Mouse (Mus musculus) layer of hippocampus, adult 8-10 months (tissue): ENCODE measurements at regions not wholly inside any gene's neighbourhood (a gene's known extent, or its start where the extent isn't known, plus 50 kb on each side); places are given as distances from the start of the nearest gene placed in this dataset.
A peak's percentile ranks its signal among the peaks of the same experiment; 100 is the strongest.
"Not testable (repeated sequence)": the region's sequence is repeated elsewhere in the genome, so short reads cannot be mapped to it uniquely, and the experiment has no call there.

Source experiments
- DNase-seq, 2 experiments: peaks; one replicate each; pipeline ENCODE4 v3.0.0; 2022; ENCODE audit warnings: low spot score in 2 of 2

DNA sequence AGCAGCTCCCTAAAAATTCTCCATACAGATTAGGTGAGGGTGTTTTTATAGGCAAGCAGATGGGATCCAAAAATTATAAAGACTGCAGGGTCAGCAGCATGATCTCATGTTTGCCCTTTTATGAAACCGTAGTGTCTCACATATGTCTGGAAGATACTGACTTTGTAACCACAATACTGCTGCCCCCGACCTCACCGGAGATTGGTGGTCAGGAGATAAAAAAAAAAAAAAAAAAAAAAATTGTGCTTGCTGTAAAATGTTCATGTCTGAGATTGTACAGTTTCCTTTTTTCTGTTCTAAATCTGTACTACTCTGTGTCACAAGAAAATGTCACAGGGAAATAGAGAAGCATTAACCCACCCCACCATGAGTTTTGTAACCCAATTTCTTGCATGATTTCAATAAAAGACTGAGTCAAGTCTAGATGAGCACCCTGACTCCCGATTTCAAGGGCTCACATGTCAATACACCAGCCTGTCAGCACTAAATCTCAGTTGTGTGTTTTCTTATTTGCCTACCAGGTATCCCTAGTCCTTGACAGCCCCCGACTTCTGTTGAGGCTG lies 169.5 kb upstream of the Ipo5 start:
- no peak for DNase-seq

- DNase-seq = no peak
Observed at GRCm38 (mm10) chr14:120754011-120754410, 157.0 kb upstream of the Ipo5 start.

DNA sequence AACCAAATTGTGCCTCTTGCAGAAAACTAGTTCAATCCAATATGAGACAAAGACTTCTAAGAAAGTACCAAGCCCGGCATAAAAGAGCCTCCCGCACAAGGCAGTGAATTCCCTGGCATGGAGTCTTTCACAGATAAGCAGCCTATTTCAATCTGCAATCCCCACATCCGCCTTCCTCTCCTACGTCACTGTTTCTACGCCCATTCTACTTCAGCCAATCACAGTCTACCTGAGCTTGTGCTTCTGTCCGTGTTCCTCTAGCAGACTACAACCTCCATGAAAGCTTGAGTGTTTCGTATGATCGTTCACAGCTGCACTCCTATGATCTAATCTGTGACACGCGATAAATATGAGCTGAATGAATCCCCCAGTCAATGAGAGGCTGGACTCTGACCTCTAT lies 155.6 kb upstream of the Ipo5 start:
- no peak for DNase-seq

- no peak for DNase-seq
Observed at GRCm38 (mm10) chr14:120758200-120758830, 152.7 kb upstream of the Ipo5 start.

DNA sequence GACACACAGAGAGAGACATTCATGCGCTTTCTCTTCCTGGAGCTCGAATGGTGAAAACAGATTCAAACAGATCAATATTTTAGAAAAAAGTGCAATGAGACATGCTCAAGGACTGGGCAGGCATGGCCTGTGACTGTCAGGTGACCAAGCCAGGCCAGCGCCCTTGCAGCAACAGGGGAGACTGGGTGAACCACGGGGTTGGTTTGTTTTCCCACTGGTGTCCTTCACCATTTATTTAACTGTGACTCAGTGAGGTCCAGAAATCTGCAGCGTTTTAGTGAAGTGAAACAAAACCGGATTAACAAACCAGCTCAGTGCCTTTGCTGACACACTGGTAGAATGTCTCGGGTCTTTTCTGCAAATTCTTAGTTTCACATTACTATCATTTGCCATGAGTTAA lies 148.9 kb upstream of the Ipo5 start:
- no peak for DNase-seq

GRCm38 (mm10) chr14:120762733-120763132 lies 148.3 kb upstream of the Ipo5 start:
- DNase-seq = no peak

DNA sequence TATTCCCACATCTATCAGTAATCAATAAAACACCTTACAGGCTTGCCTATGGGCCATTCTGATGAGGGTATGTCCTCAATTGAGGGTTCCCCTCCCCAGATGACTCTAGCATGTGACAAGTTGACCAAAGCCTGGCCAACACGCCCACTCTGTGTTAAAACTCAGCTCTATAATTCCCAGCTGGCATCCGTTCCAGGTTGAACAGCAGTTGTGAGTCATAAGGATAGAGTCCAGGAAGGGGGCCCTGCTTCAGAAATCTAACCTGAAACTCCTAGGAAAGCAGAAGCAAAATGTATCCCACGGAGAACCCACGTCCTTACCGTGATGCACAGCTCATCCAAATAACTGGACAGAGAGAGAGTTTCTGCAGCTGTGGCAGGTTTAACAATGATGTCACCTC lies 147.2 kb upstream of the Ipo5 start:
- peak in 1 of 2 experiments; percentile 21 for DNase-seq

DNA sequence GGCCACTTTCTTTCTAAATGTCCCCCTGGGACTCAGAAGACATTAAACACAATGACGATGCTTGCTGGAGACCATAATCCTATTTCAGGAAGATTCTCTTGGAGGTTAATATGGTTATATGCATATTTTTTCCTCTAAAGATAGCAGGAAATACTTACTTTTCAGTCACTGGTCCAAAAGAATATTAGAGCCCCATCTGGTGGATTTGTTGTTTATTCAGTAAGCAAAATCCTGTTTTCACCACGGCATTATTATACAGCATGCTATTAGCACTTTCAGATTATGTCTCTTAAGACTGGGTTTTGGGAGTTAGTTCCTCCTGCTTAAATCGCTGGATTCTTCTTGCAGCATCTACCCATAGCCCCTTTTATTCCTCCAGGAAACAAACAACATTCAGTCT lies 146.6 kb upstream of the Ipo5 start:
- DNase-seq = no peak

- no peak for DNase-seq
Observed at GRCm38 (mm10) chr14:120766451-120766850, 144.6 kb upstream of the Ipo5 start.

DNA sequence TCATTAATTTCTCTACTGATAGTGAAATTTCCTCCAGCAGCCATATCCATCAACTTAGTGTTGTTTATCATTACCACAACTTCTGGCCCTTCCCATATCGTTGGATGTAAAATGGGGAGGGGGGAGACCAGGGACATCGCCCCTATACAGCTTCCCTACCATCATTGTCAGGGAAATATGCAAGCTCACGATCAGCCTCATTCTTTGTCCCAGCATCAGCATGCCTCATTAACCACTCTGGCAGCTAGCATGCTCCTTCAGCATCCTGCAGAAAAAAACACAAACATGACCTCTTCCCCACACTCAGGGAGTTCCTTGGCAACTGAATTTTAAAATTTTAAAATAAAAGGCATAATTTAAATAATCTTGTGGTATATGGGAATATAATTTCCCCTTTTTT lies 140.4 kb upstream of the Ipo5 start:
- DNase-seq = no peak

DNA sequence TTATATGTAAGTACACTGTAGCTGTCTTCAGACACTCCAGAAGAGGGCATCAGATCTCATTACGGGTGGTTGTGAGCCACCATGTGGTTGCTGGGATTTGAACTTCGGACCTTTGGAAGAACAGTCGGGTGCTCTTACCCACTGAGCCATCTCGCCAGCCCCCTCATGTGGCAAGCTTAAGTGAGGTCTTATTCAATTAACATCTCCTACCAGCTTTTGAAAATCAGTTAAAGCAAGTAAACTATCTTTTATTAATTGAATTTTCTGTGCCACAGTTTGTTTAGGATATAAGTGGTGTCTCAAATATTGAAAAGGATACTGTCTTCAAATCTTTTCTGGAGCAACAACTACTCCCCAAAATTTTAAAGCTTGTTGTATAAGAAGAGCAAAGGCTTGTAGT lies 138.0 kb upstream of the Ipo5 start:
- DNase-seq = not testable (repeated sequence)

GRCm38 (mm10) chr14:120791828-120792554 lies 119.0 kb upstream of the Ipo5 start:
- DNase-seq = no peak

DNA sequence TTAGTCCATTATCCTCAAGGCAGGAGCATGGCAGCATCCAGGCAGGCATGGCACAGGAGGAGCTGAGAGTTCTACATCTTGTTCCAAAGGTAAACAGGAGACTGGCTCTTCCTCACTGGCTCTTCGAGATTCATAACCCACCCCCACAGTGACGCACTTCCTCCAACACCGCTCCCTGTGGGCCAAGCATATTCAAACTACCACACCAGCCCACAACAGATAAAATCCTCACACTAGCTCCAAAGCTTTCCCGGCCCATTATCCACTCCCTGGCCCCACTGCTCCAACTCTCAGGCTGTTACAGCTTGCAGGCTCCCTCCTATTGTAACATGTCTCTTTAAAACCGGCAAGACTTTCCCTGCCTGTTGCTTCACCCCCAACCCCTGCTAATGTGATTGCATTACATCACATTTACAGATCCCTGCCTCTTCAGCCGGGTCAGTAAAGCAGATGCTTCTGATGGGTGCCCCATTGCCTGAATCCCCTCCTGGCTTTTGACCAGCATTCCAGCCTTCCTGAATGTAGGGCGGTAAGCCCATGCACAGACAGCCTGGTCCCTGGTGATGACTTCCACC lies 113.0 kb upstream of the Ipo5 start:
- DNase-seq = no peak

DNA sequence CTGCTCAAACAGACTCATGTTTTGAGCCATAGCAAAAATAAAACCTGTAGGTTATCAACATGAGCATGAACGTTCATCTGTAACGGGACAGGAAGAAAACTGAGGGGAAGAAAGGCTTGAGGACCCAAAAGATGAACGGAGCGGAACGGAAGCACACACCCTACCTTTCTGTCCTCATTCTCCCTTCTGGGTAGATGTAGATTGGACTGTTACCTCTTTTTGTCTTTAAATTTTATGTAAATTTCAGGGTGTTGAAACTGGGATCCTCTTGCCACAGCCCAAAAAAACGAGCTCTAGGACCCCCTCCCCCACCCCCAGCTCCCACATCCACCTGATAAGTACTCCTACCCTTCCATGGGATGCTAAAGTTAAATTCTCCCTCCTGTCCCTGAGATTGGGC lies 107.8 kb upstream of the Ipo5 start:
- DNase-seq = no peak

- DNase-seq = no peak
Observed at GRCm38 (mm10) chr14:120803739-120804138, 107.3 kb upstream of the Ipo5 start.

GRCm38 (mm10) chr14:120804183-120804848 lies 106.7 kb upstream of the Ipo5 start:
- DNase-seq = no peak

GRCm38 (mm10) chr14:120805137-120805536 lies 105.9 kb upstream of the Ipo5 start:
- DNase-seq = no peak

DNA sequence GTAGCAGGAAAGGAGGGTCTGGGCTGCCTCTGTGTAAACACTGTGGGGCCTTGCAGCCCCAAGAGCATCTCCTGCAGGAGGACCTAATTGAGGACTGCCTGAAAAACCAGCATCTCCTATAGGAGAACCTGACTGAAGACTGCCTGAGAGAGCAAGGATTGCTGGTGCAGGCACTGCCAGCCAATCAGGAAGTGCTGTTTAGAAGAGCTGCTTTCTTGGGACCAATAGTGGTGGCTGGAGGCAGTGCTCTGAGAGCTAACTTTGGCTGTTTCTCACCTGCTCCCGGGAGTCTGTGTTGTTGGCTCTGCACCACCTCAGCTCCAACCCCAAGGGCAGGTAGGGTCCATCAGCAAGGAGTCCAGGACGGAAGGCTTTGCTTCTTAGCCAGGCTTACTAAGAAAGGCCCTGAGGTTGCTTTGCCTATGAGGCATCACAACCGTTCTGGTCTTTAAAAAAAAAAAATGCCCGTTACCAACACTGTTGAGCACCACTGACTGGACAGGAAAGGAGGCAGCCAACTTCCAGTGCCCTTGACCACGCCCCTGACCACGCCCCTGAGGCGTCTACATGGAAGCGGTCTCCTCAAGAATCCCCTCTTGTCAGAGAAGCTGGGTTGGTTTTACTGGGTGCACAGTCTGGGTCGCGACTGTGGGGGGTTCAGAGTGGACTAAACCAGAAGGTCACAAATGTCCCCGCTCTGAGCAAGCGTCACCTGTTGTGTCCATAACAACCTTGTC lies 105.0 kb upstream of the Ipo5 start:
- not testable (repeated sequence) for DNase-seq

DNA sequence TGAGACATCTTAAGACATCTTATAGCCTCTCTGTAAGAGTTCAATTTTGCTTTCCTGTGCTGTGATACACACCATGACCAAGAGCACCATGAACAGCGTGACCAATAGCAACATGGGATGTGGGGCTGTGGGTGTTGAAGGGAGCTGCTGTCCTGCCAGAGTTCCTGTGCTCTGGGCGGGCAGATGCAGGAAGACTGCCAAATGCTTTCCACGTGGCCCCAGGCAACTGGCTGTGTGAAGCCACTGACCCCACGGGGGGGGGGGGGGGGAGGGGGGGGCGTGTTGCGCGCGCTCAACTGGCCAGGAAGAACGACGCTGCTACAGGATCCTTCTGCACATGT lies 104.5 kb upstream of the Ipo5 start:
- DNase-seq = no peak

GRCm38 (mm10) chr14:120809321-120809720 lies 101.7 kb upstream of the Ipo5 start:
- peak; percentile 87 to 88 for DNase-seq

- DNase-seq = peak in 1 of 2 experiments; percentile 38
Observed at GRCm38 (mm10) chr14:120813938-120814337, 97.1 kb upstream of the Ipo5 start.
